Mouse (Mus musculus) adrenal gland, postnatal 4 days (tissue): Measurements from ENCODE around the gene Ttc27. TPM values are rescaled to one million over a fixed set of nuclear protein-coding genes. Genes with fewer than 3 reads are reported as not detected.

Experiments used
- DNase-seq, 2 experiments: peaks; one replicate each; pipeline ENCODE4 v3.0.0; 2021 to 2022; ENCODE audit warnings: low spot score in 2 of 2, mixed read lengths in 2 of 2
- total RNA-seq, 2 experiments: library from RNA; stranded (reverse); gene quantifications; 2 replicates each; pipeline ENCODE4 v1.2.3; 2021

Gene Ttc27
- total RNA-seq, 2 experiments from 2014 or later = 25.8 to 26.8 TPM

DNA sequence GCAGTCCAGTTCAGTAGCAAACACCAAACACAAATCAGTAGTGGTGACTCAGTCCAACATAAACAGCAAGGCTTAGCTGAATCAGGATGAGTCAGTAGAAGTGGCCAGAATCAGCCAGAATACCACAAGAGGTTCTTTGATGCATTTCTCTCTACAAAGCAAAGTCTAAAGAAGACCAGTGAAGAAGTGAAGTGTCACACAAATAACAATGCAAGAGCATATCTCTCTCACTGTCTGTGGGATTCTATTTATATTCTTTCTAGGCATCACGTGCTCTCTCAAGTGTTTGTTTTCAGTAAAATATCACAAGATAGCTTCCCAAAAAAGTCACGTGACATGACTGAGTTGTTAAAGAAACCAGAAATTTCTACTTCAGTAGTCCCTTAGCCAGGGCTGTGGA, 102.2 kb downstream of the Ttc27 start:
- DNase-seq = no peak

DNA sequence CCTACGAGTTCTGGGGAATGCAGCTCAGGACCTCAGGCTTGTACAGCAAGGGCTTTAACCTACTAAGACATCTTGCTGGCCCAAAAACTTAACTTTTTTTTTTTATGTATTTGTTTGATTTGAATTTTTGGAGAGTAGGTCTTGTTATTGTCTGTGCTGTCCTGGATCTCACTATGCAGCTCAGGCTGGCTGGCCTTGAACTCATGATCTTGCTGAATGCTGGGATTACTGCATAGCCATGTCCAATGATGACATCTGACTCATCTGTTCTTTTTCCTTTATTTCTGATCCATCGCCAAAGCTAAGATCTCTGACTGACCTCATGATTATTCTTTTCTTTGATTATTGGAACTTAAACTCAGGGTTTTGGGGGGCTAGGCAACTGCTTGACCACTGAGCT, 113.3 kb downstream of the Ttc27 start:
- no peak for DNase-seq

DNA sequence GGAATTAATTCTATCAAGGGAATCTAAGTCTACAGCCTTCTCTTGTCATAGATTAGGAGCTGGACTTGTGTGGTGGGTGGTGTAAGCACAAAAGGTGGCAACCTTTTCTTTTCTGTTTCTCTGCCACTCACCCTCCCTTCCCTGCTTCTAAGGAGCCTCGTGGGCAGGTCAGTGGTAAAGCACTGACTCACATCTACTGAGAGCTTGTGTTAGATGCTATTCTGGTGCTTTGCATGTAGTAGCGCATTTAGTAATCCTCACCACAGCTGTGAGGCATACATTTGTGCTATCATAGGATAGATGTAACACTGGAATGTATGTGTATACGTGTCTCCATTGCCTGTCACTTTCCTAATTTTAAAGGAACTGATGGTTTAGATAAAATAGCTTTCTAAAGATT, 124.2 kb downstream of the Ttc27 start:
- DNase-seq = no peak

DNA sequence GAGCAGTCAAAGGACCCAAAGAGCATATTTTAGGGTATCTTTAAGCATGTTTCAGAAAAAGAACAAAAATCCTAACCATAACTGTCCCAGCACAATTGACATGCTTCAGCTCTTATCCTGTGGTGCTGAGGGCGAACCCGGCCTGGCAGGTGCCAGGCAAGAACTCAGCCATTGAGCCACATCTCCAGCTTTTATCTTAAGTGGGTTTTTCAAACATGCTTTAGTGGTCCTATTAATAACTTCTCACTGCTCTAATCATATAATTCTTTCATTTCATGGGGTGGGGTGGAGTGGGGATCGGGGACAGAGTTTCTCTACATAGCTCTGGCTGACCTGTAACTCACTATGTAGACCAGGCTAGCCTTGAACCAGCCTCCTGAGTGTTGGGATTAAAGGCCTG, 125.1 kb downstream of the Ttc27 start:
- DNase-seq = no peak

DNA sequence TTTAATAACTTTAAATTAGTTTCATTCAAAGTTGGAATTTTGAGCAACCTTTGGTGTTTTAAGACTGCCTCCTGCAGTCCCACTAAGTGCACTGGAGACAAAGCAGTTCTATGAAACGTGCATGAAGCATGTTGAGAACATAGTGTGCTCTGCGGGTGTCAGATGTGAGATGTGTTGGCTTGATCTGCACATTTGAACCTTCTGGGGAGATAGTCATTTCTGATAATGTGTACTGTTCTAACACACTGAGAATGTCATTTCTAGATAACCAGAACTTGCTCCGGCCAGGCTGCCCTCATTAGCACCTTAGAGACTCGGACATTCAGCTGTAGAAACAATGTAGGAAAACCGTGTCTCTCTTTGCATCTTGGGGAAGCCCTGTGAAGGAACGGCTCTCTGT, 126.0 kb downstream of the Ttc27 start:
- no peak for DNase-seq

DNA sequence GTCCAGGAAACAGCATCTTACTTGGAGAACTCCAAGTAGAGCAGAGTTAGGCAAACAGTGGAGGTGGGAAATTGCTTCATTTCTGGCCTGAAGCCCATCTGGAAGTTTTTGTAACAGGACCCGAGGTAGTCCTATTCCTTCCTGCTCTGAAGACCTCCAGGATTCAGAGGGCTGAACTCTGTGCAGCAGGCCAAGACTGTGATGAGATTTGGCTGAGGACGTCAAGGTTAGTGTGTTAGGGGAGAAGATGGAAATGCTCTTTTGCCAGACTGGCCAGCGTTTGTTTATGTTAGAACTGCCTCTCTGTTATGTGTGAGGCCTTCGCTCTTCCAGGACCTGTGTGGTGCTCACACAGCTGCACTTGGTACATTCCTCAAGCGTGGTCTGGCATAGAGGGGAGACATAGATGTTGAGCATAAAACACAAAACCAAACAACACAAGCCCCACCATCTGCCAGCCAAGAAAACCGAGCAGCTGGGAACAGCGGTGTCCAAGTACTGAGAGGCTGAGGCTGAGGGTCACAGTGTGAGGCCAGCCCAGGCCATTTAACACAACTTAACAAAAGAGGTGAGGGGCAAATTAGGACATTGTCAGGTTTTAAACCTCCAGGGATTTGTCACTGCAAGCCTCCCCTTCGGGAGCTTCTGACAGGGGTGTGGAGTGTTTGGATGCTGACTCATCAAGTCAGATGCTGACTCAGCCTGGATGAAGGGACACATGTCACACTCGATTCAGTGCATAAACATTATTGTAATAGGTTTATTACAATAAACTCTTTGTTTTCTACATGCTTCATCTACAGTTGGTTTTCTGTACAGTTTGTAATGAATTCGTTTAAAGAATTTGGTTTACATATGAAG, 128.7 kb downstream of the Ttc27 start:
- no peak for DNase-seq

DNA sequence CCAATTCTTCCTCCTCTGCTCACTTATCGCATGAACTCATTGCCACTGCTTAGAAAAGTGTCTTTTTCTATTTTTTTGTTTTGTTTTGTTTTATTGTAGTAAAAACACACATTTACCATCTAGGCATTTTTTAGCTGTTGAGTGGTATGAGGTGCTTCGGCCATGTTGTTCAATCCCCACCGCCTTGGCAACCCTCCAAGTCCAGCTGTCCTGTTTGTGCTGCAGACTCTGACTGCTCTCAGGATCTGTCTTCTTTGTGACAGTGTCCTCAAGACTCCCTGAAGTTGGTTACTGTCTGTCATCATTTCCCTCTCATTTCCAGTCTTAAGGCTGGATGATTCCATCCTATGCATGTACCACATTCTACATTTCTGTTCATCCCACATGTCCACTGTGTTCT, 132.7 kb downstream of the Ttc27 start:
- DNase-seq = no peak

DNA sequence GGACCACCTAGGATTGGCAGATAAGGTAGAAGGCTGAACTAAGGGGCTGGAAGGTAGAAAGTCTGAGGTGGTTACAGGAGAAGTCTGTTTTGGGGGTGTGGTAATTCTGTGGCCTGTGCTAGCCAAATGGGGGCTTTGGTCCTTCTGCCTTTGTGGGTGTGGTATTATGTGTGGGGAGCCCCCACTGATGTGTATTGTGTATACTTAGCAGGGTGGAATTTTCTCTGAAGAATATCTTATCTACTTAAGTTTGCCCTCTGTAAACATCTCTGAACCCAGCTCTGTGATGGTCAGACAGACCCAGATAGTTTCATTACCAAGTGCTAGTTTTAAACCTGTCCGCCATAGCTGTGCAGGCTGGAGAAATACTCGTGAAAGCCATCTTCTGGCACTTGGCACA, 141.8 kb downstream of the Ttc27 start:
- DNase-seq = no peak

DNA sequence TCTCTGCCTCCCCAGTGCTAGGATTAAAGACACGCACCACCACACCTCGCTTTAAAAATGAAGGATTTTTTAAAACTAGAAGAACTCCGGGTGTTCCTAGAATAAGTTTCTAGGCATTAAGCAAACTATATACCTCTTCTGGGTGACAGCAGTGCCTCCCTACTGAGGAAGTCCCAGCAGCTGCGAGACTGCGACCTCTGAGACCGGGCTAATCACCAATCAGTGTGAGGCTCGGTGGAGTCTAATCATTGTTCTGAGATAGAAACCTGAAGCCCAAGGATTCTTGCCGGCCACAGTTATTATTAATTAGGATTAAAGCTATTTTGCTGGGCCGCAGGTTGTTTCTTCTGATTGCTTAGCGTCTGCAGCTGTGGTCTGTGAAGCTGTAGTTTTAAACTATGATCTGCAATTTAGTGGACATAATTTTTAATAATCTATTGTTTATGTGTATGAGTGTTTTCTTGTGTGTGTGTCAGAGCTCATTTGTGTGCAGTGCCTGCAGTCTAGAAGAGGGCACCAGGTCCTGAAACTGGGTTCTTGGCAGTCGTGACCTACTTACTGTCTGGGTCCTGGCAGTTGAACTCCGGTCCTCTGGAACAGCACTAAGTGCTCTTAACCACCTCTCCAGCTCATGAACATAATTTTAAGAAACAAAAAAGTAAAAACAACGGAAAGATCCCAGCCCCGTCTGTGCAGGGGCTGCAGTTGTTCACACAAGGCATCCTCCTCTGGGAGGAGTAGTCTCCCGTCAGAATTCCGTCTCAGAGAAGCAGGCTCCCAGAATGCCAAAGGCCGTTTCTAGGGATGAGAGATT, 142.9 kb downstream of the Ttc27 start:
- DNase-seq = no peak

DNA sequence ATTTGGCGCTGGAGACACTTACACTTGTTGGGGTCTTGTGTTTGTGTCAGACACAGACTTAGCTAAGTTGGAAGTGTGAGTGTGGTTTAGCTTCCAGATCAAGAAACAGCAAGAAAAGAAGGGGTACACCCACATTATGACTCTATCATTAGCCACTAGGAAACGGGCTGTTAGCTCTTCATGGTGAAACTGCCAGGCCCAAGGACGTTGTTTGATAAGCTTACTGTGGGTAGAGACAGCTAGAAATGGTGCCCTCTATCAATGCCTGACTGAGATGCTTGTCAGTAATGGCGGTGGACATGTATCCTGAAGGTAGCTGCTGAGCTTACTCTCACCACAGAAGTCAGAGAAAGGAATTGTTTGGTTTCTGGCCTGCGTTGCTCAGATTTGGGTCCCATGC, 146.3 kb downstream of the Ttc27 start:
- no peak for DNase-seq

DNA sequence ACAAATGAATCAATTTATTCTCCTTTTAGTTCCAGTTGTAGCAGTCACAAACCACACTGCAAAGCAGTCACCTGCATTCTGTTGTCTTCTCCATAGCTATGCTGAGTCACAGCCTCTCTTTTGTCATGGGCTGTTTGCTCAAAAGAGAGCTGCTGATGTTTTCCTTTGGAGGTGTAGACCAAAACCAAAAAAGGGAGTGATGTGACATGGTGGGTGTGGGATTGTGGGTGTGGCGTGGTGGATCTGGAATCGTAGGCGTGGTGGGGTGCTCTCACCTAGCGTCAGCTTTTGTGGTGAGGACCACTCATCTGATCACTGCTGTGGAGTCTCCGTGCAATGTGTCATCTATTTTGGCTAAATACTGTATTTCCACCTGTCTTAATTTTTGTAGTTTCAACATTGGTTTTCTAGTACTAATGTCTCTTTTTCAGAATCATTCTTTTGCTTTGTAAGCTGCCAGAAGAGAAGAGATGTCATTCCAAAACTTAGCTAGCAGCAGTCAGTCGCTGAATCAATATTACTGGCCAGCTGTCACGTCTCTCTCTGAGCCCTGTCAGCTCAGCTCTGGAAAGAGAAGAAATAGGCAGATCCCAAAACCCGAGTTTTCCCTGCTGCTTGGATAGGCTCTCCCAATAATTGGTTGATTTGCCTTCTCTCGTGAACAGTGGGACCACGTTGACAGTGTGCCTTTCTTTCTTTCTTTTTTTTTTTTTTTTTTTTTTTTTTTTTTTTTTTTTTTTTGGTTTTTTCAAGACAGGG, 147.4 kb downstream of the Ttc27 start:
- DNase-seq = no peak

DNA sequence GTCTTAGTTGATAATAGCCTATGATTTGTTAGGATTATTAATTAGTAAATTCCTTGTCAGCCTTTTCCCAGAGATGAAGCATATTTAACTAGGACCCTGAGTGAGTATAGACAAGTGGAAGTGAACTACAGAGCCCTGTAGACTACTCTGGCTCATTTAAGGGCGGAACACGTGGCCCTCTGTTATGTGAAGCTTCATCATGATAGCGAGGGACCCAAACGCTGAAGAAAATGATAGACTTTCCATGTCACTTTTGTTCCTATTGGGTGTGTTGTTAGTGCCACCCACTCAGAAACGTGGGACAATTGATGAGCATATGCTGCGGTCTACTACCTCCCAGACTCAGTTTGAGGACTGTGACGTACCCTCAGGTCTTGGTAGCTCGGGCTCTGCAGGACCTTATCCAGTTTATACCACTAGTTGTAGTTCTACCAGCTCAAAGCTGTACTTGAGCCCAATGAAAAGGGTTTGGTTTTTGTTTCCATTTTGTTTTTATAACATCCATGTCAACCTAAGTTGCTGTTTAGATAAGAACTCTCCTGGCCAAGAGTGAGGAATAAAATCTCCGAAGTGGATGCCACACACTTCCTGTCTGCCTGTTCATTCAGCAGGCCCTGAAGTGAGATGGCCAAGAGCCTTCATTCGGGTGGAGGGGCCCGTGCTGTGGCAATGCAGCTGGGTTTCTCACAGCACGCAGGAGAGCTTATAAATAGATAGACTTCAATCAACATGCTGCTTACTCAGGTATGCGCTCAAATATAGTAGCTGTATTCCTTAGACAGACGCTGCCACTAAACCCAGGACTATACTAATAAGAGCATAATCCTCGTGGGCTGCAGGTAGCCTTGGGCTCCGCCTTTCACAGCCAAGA, 148.4 kb downstream of the Ttc27 start:
- DNase-seq = no peak

DNA sequence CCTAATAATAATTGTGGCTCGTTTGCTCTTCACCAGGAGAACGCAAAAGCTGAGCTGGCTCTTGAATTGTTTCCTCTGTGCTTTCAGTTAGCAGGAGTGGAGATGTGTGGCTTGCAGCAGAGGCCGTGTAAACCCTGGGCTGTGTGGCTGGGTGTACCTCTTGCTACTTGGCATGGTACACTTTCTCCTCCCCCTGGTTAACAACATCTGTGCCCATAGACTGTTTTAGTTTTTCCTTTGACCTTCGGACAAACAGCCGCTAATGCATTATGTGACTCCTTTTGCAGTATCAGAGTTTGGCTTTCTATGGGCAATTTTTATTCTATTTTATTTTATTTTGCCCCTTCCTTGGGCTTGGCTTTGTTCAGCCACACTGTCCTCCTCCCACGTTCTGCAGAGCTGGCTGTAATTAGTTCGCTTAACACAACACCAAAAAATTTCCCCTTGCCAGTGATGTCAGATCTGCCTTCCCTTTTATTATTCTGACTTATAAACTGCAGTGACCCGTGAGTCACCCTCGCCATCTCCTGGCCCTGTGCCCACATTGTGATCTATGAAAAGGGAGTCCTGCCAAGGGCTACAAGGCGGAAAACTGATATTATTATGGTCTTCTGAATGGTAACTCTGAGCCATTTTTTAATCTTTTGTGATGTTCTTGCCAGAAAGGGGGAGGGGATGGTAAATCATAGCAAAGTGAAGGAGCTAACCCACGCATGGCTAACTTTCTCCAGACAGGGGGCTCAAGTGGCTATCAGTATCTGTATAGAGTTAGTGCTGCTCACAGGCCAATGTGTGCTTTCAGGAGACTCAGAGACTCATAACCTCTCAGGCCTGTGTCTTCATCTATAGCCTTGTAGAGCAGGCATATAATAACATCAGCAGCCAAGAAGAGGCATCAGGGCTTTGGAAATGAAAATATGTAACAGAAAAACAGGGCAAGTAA, 149.3 kb downstream of the Ttc27 start:
- DNase-seq = peak; percentile 49 to 70

DNA sequence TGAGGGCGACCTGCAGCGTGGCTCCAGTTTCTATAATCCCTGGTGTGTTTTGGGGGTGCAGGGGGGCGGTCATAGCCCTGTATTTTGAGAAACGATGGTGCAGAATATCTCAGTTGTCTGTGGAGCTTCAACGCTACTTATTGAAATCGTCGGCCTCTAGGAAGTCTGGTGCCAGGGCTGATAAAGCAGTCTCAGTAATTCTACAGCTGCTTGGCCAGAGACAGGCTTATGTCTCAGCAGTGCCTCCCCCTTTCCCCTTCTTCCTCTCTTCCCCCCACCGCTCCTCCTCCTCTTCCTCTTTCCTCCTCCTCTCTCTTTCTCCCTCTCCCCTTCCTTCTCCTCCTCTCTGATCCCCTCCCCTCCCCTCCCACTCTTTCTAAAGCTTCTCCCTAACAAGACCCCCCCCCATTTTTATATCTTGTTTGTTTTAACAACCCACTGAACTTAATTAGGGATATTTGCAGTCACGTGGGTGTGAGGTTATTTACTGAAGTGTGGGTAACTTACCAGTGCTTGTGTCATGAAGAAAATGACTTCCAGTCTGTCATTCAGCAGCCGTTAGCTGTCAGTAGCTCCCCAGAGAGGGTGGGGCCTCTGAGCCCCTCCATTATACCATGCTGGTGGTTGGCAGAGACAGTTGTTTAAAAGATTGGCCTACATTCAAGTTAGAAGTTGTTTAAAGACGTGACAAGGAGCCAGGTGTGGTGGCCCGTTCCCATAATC, 150.8 kb downstream of the Ttc27 start:
- DNase-seq = no peak

DNA sequence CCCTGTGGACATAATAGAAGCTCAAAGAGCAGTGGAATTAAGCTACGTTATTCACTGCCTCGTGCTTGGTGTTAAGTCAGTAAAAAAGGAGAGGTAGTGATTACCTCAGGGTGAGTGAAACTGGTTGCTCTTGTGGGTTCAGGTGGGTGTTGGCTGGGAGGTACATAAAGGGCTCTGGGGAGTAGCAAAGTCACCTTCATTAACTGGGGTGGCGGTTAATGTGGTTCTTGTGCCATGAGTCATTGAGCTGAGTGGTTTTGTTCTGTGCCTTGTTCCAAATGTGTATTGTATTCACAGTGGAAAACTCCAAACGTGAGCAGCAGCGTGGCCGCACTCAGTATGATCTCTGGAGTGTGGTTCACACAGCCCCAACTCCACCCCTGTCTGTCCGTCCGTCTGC, 152.0 kb downstream of the Ttc27 start:
- no peak for DNase-seq

DNA sequence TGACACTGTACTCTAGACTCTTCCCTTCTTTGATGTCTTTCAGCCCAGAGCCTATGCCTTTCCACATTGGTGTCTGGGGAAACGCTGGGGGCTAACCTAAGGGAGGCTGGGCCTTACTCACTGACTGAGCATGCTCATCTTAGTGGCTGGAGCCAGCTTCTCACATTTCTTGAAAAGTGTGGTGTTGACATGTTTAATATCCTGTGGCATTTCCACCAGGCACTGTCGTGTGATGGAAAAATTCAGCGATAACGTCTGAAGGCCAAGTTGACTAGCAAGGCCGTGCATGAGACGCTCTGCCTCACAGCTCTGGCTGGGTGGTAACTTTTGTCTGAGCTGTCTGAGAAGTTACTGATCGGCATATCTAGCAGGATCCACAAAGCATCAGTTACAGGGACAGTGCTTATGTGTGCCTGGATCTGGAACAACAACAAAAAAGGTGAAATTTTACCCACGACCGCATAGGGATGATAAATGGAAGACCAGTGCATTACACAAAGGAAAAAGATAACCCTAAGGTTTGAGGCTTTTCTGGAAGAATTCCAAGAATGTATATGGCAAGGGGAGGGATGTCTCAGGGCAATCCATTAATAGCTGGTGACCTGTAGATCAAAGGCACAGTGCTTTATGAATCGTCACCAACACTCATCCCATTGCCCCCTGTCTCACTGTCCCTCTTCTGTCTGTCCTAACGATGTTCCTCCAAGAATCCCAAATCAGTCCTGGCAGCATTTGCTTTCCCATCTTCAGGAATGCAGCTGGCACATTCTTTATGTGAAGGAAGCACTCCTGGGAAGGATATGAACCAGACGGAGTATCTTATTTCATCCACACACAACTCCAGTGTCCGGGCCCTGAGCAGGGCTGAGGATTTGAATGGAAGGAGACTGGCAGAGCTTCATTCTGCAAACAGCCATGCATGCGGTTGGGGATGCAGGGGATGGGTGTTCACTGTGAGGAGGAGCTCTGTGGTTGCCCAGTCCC, 152.9 kb downstream of the Ttc27 start:
- DNase-seq = no peak

DNA sequence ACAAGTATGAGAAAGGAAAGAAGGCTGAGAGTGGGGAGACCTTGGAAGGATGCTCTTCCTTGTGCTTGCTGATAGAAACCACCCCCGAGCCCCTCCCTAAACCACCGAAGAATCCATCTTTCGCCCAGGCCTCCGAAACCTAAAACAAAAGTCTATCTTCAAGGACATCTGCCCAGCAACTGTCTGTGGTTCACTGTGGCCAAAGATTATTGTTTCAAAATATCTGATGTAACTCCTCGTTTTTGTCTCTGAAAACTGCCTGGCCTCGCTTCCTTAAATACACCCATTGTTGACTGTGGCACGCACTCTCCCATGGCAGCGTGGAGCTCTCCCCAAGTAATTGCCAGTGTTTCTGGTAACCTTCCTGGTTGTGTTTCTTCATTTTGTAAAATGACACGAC, 155.0 kb downstream of the Ttc27 start:
- no peak for DNase-seq

DNA sequence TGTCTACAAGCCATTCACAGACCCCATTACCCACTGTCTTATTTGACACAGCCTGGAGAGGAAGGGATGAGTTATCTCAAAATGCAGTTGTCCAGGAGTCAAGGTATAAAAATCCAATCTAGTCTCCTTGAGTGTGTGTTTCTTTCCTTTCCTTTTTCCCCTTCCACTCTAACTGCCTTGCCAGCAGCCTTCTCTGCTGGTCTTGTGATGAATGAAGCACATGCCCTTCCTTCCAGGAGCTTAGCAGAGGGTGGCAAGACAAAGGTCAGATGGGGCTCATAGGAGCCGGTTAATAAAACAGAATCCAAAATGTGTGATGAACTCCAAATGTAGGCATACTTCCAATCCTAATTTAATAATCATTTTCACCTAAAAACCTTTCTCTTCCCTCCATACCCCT, 156.2 kb downstream of the Ttc27 start:
- no peak for DNase-seq
